Mouse (Mus musculus): ENCODE results near the gene Tlr13.

GRCm38 (mm10) chrX:106114674-106115073, 28.3 kb upstream of the Tlr13 start:
- TF ChIP-seq CTCF (IDR thresholded peaks at IDR 0.05; ENCODE audit: low read depth, low read length) (no peak), POLR2A (IDR thresholded peaks at IDR 0.05; ENCODE audit: extremely low read depth, insufficient read depth, low read length) (no peak)

All from liver, adult 2 months (tissue).